29 mouse cellular contexts compared by ENCODE assay signal in genomic region chr1:127419581-127419980, GRCm38 (mm10).
DNase-seq lines count a peak whose midpoint lies in the region; ATAC-seq and TF ChIP-seq lines count a peak whose summit lies in the region.
"Had no signal": no experiment of that assay in that cellular context is flagged by ENCODE, and none has a peak within 500 bp of the region (broad histone marks: within the 10 kb centered on the region; RNA-seq: fewer than 3 reads in every experiment).

No protein-coding gene starts in this region.

- intact Hi-C loops in heart, postnatal 14 days (cut with DNase I), result no loop called here

- ATAC-seq in heart, embryonic 13.5 days (ENCODE audit: extremely low read depth, insufficient number of reproducible peaks, low FRiP score, low TSS enrichment), result no peak
- no peak for ATAC-seq in kidney, embryonic 14.5 days (ENCODE audit: low FRiP score, low TSS enrichment)
- no peak for ATAC-seq in megakaryocyte progenitor cell, adult 5-6 weeks (replicated peaks; ENCODE audit: poor library complexity)
- ATAC-seq: inflammation-experienced regulatory T-cells, adult 6 months; lung, postnatal 0 days had no signal

- TF ChIP-seq CTCF in kidney, adult 2 months (conservative IDR thresholded peaks at IDR 0.05; ENCODE audit: insufficient read depth, insufficient read length, low read depth, low read length), result no peak

- H3K36me3 ChIP-seq in heart, embryonic 13.5 days, result peaks cover 29% of the 10 kb centered on the region
- H3K36me3 ChIP-seq in kidney, adult 2 months (ENCODE audit: control insufficient read depth, insufficient read depth, low read length), result no peaks in the 10 kb centered on the region
- peaks cover 3% of the 10 kb centered on the region; the same call in 1 of the 2 replicates for H3K36me3 ChIP-seq in kidney, embryonic 14.5 days (ENCODE audit: control insufficient read depth, insufficient read depth, low read length)
- H3K36me3 ChIP-seq: G1E; stomach, embryonic 15.5 days had no signal

- H3K9me3 ChIP-seq in heart, embryonic 13.5 days, result no peaks in the 10 kb centered on the region
- H3K9me3 ChIP-seq in kidney, embryonic 14.5 days (ENCODE audit: control insufficient read depth, low read length), result no peaks in the 10 kb centered on the region
- H3K9me3 ChIP-seq: embryonic facial prominence, embryonic 10.5 days; forebrain, embryonic 12.5 days; limb, embryonic 12.5 days; stomach, embryonic 15.5 days had no signal

- H3K27me3 ChIP-seq in heart, embryonic 13.5 days (replicated peaks), result no peaks in the 10 kb centered on the region
- H3K27me3 ChIP-seq in kidney, adult 2 months (replicated peaks; ENCODE audit: control insufficient read depth, insufficient read depth, low read length), result no peaks in the 10 kb centered on the region
- H3K27me3 ChIP-seq in kidney, embryonic 14.5 days (ENCODE audit: control insufficient read depth, insufficient read depth, low read length), result no peaks in the 10 kb centered on the region
- H3K27me3 ChIP-seq: CH12.LX; forebrain, embryonic 12.5 days; limb, embryonic 12.5 days; stomach, embryonic 15.5 days had no signal

- 69% methylated on average over 7 of the region's 7 CpGs for WGBS in heart, embryonic 13.5 days
- whole genome bisulfite sequencing in kidney, adult 2 months, result 71% methylated on average over 7 of the region's 7 CpGs
- 86% methylated on average over 7 of the region's 7 CpGs for WGBS in kidney, embryonic 14.5 days

- H3K27ac ChIP-seq in heart, embryonic 13.5 days (replicated peaks), result 0 out of 2 replicates have a peak overlapping the region, but pooled peaks have one; percentile 36
- H3K27ac ChIP-seq in kidney, adult 2 months (ENCODE audit: insufficient read depth, low read depth, low read length), result 0 out of 2 replicates have a peak overlapping the region, but pooled peaks have one; percentile 14
- H3K27ac ChIP-seq in kidney, embryonic 14.5 days (ENCODE audit: low read depth, low read length), result no peak overlapping the region
- H3K27ac ChIP-seq: forebrain, embryonic 12.5 days; limb, embryonic 12.5 days; macrophage; stomach, embryonic 15.5 days had no signal

- H3K4me2 ChIP-seq in heart, embryonic 13.5 days, result no peak overlapping the region
- no peak overlapping the region for H3K4me2 ChIP-seq in kidney, embryonic 14.5 days (replicated peaks; ENCODE audit: low read depth, low read length)
- H3K4me2 ChIP-seq: forebrain, embryonic 12.5 days; limb, embryonic 12.5 days; liver, embryonic 11.5 days; midbrain, embryonic 11.5 days; stomach, embryonic 15.5 days had no signal

- no peak for TF ChIP-seq POLR2A in kidney, adult 2 months (IDR thresholded peaks at IDR 0.05; ENCODE audit: low read depth, low read length)

- DNase-seq in heart, postnatal 14 days, result no peak
- DNase-seq in kidney, adult 2 months, result no peak
- DNase-seq in NIH3T3 (ENCODE audit: low read depth), result peak; percentile 56
- DNase-seq in retina, embryonic 14.5 days (ENCODE audit: low spot score), result peak; percentile 60
- DNase-seq: adrenal gland, postnatal 14 days; B cell, adult 2 months; cerebellum, adult 18-20 months; cerebellum, postnatal 25 days; gastrocnemius, postnatal 25 days; heart, adult 18-20 months; heart, postnatal 4 days; right cerebral cortex, adult 18-20 months; right cerebral cortex, postnatal 4 days; thymus, postnatal 25 days had no signal

- H3K9ac ChIP-seq in heart, embryonic 13.5 days, result no peak overlapping the region
- H3K9ac ChIP-seq in kidney, embryonic 14.5 days (ENCODE audit: low read depth, low read length), result no peak overlapping the region
- H3K9ac ChIP-seq: forebrain, embryonic 12.5 days; limb, embryonic 12.5 days; liver, postnatal 0 days; stomach, embryonic 15.5 days had no signal

- H3K4me3 ChIP-seq in heart, embryonic 13.5 days, result no peak overlapping the region
- H3K4me3 ChIP-seq in kidney, adult 2 months (ENCODE audit: insufficient read depth, low read depth, low read length), result no peak overlapping the region
- H3K4me3 ChIP-seq in kidney, embryonic 14.5 days (ENCODE audit: low read length), result no peak overlapping the region
- H3K4me3 ChIP-seq: embryonic facial prominence, embryonic 10.5 days; forebrain, embryonic 12.5 days; limb, embryonic 12.5 days; stomach, embryonic 15.5 days had no signal

- peaks cover 25% of the 10 kb centered on the region for H3K4me1 ChIP-seq in heart, embryonic 13.5 days
- H3K4me1 ChIP-seq in kidney, adult 2 months (ENCODE audit: control insufficient read depth, insufficient read depth, low read length), result peaks cover 22% of the 10 kb centered on the region
- no peaks in the 10 kb centered on the region for H3K4me1 ChIP-seq in kidney, embryonic 14.5 days (ENCODE audit: control insufficient read depth, insufficient read depth, low read length)

Comparison
In these comparisons a context has a peak if more than half of its experiments do, and no peak if none do; other contexts are left out.
1. DNase-seq: peak in NIH3T3 (single experiment) and retina, embryonic 14.5 days (single experiment); none in heart, postnatal 14 days (0 of 2) and kidney, adult 2 months (single experiment).